Mouse (Mus musculus): ENCODE measurements around the gene Pitx1. TPM values are rescaled to one million over a fixed set of nuclear protein-coding genes. Genes with fewer than 3 reads are reported as not detected.
A peak's percentile ranks its signal among the peaks of the same experiment; 100 is the strongest.

Pitx1 gene
- polyA plus RNA-seq, 1 experiment from 2014 or later: 1.2 TPM

GRCm38 (mm10) chr13:55855793-55856192 lies 19.8 kb upstream of the Pitx1 start:
- Histone ChIP-seq H3K4me1 (ENCODE audit: control insufficient read depth, insufficient read depth, low read length) (no peaks in the 10 kb centered on the region), H3K9me3 (replicated peaks; ENCODE audit: control insufficient read depth, low read length) (no peaks in the 10 kb centered on the region), H3K36me3 (ENCODE audit: control insufficient read depth, insufficient read depth, low read length) (no peaks in the 10 kb centered on the region), H3K9ac (ENCODE audit: low read depth, low read length) (no peak overlapping the region), H3K27ac (ENCODE audit: low read depth, low read length) (no peak overlapping the region), H3K4me3 (ENCODE audit: low read depth, low read length) (no peak overlapping the region), H3K4me2 (no peak overlapping the region), H3K27me3 (ENCODE audit: control insufficient read depth, insufficient read depth, low read length) (peaks cover 13% of the 10 kb centered on the region)
- no peak for ATAC-seq (replicated peaks; ENCODE audit: insufficient number of reproducible peaks, low FRiP score, low TSS enrichment)
- 59% methylated on average over 7 of the region's 7 CpGs for WGBS (ENCODE audit: insufficient replicate concordance)

GRCm38 (mm10) chr13:55852205-55852604 lies 16.2 kb upstream of the Pitx1 start:
- no peak for ATAC-seq (replicated peaks; ENCODE audit: insufficient number of reproducible peaks, low FRiP score, low TSS enrichment)
- no peaks in the 10 kb centered on the region for H3K9me3 ChIP-seq (replicated peaks; ENCODE audit: control insufficient read depth, low read length)
- no peaks in the 10 kb centered on the region for H3K36me3 ChIP-seq (ENCODE audit: control insufficient read depth, insufficient read depth, low read length)
- no peak overlapping the region for H3K4me2 ChIP-seq
- H3K27me3 ChIP-seq (ENCODE audit: control insufficient read depth, insufficient read depth, low read length): peaks cover 8% of the 10 kb centered on the region
- 63% methylated on average over 3 of the region's 3 CpGs for WGBS (ENCODE audit: insufficient replicate concordance)
- H3K4me3 ChIP-seq (ENCODE audit: low read depth, low read length): no peak overlapping the region
- H3K4me1 ChIP-seq (ENCODE audit: control insufficient read depth, insufficient read depth, low read length): peaks cover 2% of the 10 kb centered on the region; the same call in 1 of the 2 replicates
- no peak overlapping the region for H3K9ac ChIP-seq (ENCODE audit: low read depth, low read length)
- H3K27ac ChIP-seq (ENCODE audit: low read depth, low read length): no peak overlapping the region

- Histone ChIP-seq H3K27me3 (ENCODE audit: control insufficient read depth, insufficient read depth, low read length) (peaks cover 7% of the 10 kb centered on the region), H3K9ac (ENCODE audit: low read depth, low read length) (no peak overlapping the region), H3K36me3 (ENCODE audit: control insufficient read depth, insufficient read depth, low read length) (no peaks in the 10 kb centered on the region), H3K4me3 (ENCODE audit: low read depth, low read length) (no peak overlapping the region), H3K27ac (ENCODE audit: low read depth, low read length) (no peak overlapping the region), H3K4me1 (ENCODE audit: control insufficient read depth, insufficient read depth, low read length) (peaks cover 2% of the 10 kb centered on the region; the same call in 1 of the 2 replicates), H3K9me3 (replicated peaks; ENCODE audit: control insufficient read depth, low read length) (no peaks in the 10 kb centered on the region), H3K4me2 (no peak overlapping the region)
- ATAC-seq (replicated peaks; ENCODE audit: insufficient number of reproducible peaks, low FRiP score, low TSS enrichment): 0 out of 2 replicates have a peak, but pooled peaks have one; percentile 31
- 69% methylated on average over 5 of the region's 5 CpGs for WGBS (ENCODE audit: insufficient replicate concordance)
These were observed 14.7 kb upstream of the Pitx1 start for GRCm38 (mm10) chr13:55850726-55851125.

- Histone ChIP-seq H3K4me3 (ENCODE audit: low read depth, low read length) (no peak overlapping the region), H3K27me3 (ENCODE audit: control insufficient read depth, insufficient read depth, low read length) (peaks cover 7% of the 10 kb centered on the region), H3K9me3 (replicated peaks; ENCODE audit: control insufficient read depth, low read length) (peaks cover 2% of the 10 kb centered on the region; the same call in 1 of the 2 replicates), H3K9ac (ENCODE audit: low read depth, low read length) (no peak overlapping the region), H3K27ac (ENCODE audit: low read depth, low read length) (no peak overlapping the region), H3K4me1 (ENCODE audit: control insufficient read depth, insufficient read depth, low read length) (peaks cover 2% of the 10 kb centered on the region; the same call in 1 of the 2 replicates), H3K4me2 (no peak overlapping the region), H3K36me3 (ENCODE audit: control insufficient read depth, insufficient read depth, low read length) (no peaks in the 10 kb centered on the region)
- WGBS (ENCODE audit: insufficient replicate concordance): 67% methylated on average over 13 of the region's 13 CpGs
- no peak for ATAC-seq (replicated peaks; ENCODE audit: insufficient number of reproducible peaks, low FRiP score, low TSS enrichment)
These were observed 12.7 kb upstream of the Pitx1 start for GRCm38 (mm10) chr13:55848604-55849190.

- Histone ChIP-seq H3K9ac (ENCODE audit: low read depth, low read length) (no peak overlapping the region), H3K4me2 (peak overlapping the region; percentile 44), H3K27ac (ENCODE audit: low read depth, low read length) (no peak overlapping the region), H3K9me3 (replicated peaks; ENCODE audit: control insufficient read depth, low read length) (peaks cover 4% of the 10 kb centered on the region; the same call in 1 of the 2 replicates), H3K27me3 (ENCODE audit: control insufficient read depth, insufficient read depth, low read length) (peaks cover 10% of the 10 kb centered on the region), H3K4me1 (ENCODE audit: control insufficient read depth, insufficient read depth, low read length) (peaks cover 2% of the 10 kb centered on the region; the same call in 1 of the 2 replicates), H3K36me3 (ENCODE audit: control insufficient read depth, insufficient read depth, low read length) (no peaks in the 10 kb centered on the region), H3K4me3 (ENCODE audit: low read depth, low read length) (no peak overlapping the region)
- no peak for ATAC-seq (replicated peaks; ENCODE audit: insufficient number of reproducible peaks, low FRiP score, low TSS enrichment)
- 29% methylated on average over 10 of the region's 10 CpGs for WGBS (ENCODE audit: insufficient replicate concordance)
These were observed 11.8 kb upstream of the Pitx1 start for GRCm38 (mm10) chr13:55847805-55848204.

- H3K27me3 ChIP-seq (ENCODE audit: control insufficient read depth, insufficient read depth, low read length): peaks cover 45% of the 10 kb centered on the region
- no peak for ATAC-seq (replicated peaks; ENCODE audit: insufficient number of reproducible peaks, low FRiP score, low TSS enrichment)
- H3K4me3 ChIP-seq (ENCODE audit: low read depth, low read length): no peak overlapping the region
These were observed 7.7 kb upstream of the Pitx1 start for GRCm38 (mm10) chr13:55843700-55844099.

GRCm38 (mm10) chr13:55840223-55840622 lies 4.2 kb upstream of the Pitx1 start:
- H3K9ac ChIP-seq (ENCODE audit: low read depth, low read length): no peak overlapping the region
- ATAC-seq (replicated peaks; ENCODE audit: insufficient number of reproducible peaks, low FRiP score, low TSS enrichment): no peak
- peaks cover 4% of the 10 kb centered on the region; the same call in 1 of the 2 replicates for H3K9me3 ChIP-seq (replicated peaks; ENCODE audit: control insufficient read depth, low read length)
- no peaks in the 10 kb centered on the region for H3K36me3 ChIP-seq (ENCODE audit: control insufficient read depth, insufficient read depth, low read length)
- 46% methylated on average over 14 of the region's 14 CpGs for WGBS (ENCODE audit: insufficient replicate concordance)
- H3K4me2 ChIP-seq: no peak overlapping the region
- H3K27ac ChIP-seq (ENCODE audit: low read depth, low read length): no peak overlapping the region
- peaks cover 76% of the 10 kb centered on the region for H3K27me3 ChIP-seq (ENCODE audit: control insufficient read depth, insufficient read depth, low read length)
- H3K4me1 ChIP-seq (ENCODE audit: control insufficient read depth, insufficient read depth, low read length): peaks cover 3% of the 10 kb centered on the region; the same call in 1 of the 2 replicates
- H3K4me3 ChIP-seq (ENCODE audit: low read depth, low read length): no peak overlapping the region

More at GRCm38 (mm10) chr13:55843700-55844099, 7.7 kb upstream of the Pitx1 start:
- WGBS (ENCODE audit: insufficient replicate concordance): 83% methylated on average over 1 of the region's 1 CpGs
- no peak overlapping the region for H3K9ac ChIP-seq (ENCODE audit: low read depth, low read length)
- peaks cover 2% of the 10 kb centered on the region; the same call in 1 of the 2 replicates for H3K4me1 ChIP-seq (ENCODE audit: control insufficient read depth, insufficient read depth, low read length)
- no peak overlapping the region for H3K4me2 ChIP-seq
- H3K9me3 ChIP-seq (replicated peaks; ENCODE audit: control insufficient read depth, low read length): peaks cover 4% of the 10 kb centered on the region; the same call in 1 of the 2 replicates
- H3K27ac ChIP-seq (ENCODE audit: low read depth, low read length): no peak overlapping the region
- no peaks in the 10 kb centered on the region for H3K36me3 ChIP-seq (ENCODE audit: control insufficient read depth, insufficient read depth, low read length)

GRCm38 (mm10) chr13:55836786-55837780 lies 1.1 kb upstream of the Pitx1 start:
- Histone ChIP-seq H3K27me3 (ENCODE audit: control insufficient read depth, insufficient read depth, low read length) (peaks cover 96% of the 10 kb centered on the region), H3K4me2 (no peak overlapping the region), H3K27ac (ENCODE audit: low read depth, low read length) (no peak overlapping the region), H3K4me1 (ENCODE audit: control insufficient read depth, insufficient read depth, low read length) (peaks cover 3% of the 10 kb centered on the region; the same call in 1 of the 2 replicates), H3K36me3 (ENCODE audit: control insufficient read depth, insufficient read depth, low read length) (no peaks in the 10 kb centered on the region), H3K9ac (ENCODE audit: low read depth, low read length) (no peak overlapping the region), H3K9me3 (replicated peaks; ENCODE audit: control insufficient read depth, low read length) (no peaks in the 10 kb centered on the region), H3K4me3 (ENCODE audit: low read depth, low read length) (no peak overlapping the region)
- WGBS (ENCODE audit: insufficient replicate concordance): 2% methylated on average over 32 of the region's 32 CpGs
- no peak for ATAC-seq (replicated peaks; ENCODE audit: insufficient number of reproducible peaks, low FRiP score, low TSS enrichment)
